Mouse (Mus musculus) intestine, embryonic 14.5 days (tissue): Measurements from ENCODE around the gene Lmbrd1. TPM values are rescaled to one million over a fixed set of nuclear protein-coding genes. Genes with fewer than 3 reads are reported as not detected.
"Not testable (repeated sequence)": the region's sequence is repeated elsewhere in the genome, so short reads cannot be mapped to it uniquely, and the experiment has no call there.

ENCODE experiments used
- ATAC-seq: fragments of 200-750 bp; cut with Nextera tagmentation; replicated peaks from 2 replicates; pipeline ENCODE4 v1.8.0; 2017; ENCODE audit warnings: low read depth, moderate number of reproducible peaks, moderate TSS enrichment, moderate library complexity; ENCODE audit not compliant: low FRiP score, low TSS enrichment
- DNase-seq: peaks from one replicate; pipeline ENCODE4 v3.0.0-alpha.2; 2018; ENCODE audit warnings: low spot score
- H3K27ac ChIP-seq: fragments of 300-500 bp; sonication (generic); 2 replicates; pipeline ENCODE4 v1.5.1; 2014; ENCODE audit warnings: low read depth, mild to moderate bottlenecking, control low read depth
- H3K27me3 ChIP-seq: fragments of 300-500 bp; sonication (generic); replicated peaks from 2 replicates; pipeline ENCODE4 v1.6.1; 2014; ENCODE audit warnings: low read length, control low read depth; ENCODE audit not compliant: control insufficient read depth, insufficient read depth
- H3K36me3 ChIP-seq: fragments of 300-500 bp; sonication (generic); 2 replicates; pipeline ENCODE4 v1.6.1; 2014; ENCODE audit warnings: low read length, control low read depth; ENCODE audit not compliant: control insufficient read depth, insufficient read depth
- H3K4me1 ChIP-seq: fragments of 300-500 bp; sonication (generic); replicated peaks from 2 replicates; pipeline ENCODE4 v1.6.1; 2014; ENCODE audit warnings: low read length, control low read depth, mixed read lengths; ENCODE audit not compliant: control insufficient read depth, insufficient read depth
- H3K4me2 ChIP-seq: fragments of 300-500 bp; sonication (generic); 2 replicates; pipeline ENCODE4 v1.6.1; 2014; ENCODE audit warnings: low read length
- H3K4me3 ChIP-seq: fragments of 300-500 bp; sonication (generic); 2 replicates; pipeline ENCODE4 v1.5.1; 2014; ENCODE audit warnings: low read depth, low read length, control low read depth, mixed read lengths
- H3K9ac ChIP-seq: fragments of 300-500 bp; sonication (generic); 2 replicates; pipeline ENCODE4 v1.6.1; 2014; ENCODE audit warnings: mild to moderate bottlenecking, low read length
- H3K9me3 ChIP-seq: fragments of 300-500 bp; sonication (generic); 2 replicates; pipeline ENCODE4 v1.6.1; 2016; ENCODE audit warnings: low read length, control low read depth; ENCODE audit not compliant: control insufficient read depth
- WGBS: fragments of 180-500 bp; shearing (Covaris S2); extraction: QIAGEN DNeasy Blood & Tissue Kit; methylation state at CpG from one replicate; pipeline ENCODE4 v1.1.7; 2014; 5-methylcytosine and 5-hydroxymethylcytosine counted together
- polyA plus RNA-seq: library from polyadenylated mRNA; unstranded; fragments of >200 nt; fragmentation: Nextera tagmentation; extraction: Ambion mirVana; gene quantifications from 2 replicates; pipeline ENCODE4 v1.2.1, GENCODE M21; 2014

Lmbrd1 gene
- polyA plus RNA-seq, 1 experiment from 2014 or later: 31.3 TPM

GRCm38 (mm10) chr1:24793168-24793567, 114.7 kb downstream of the Lmbrd1 start:
- Histone ChIP-seq H3K27ac (no peak overlapping the region), H3K9me3 (no peaks in the 10 kb centered on the region), H3K27me3 (no peaks in the 10 kb centered on the region), H3K9ac (no peak overlapping the region), H3K36me3 (no peaks in the 10 kb centered on the region), H3K4me1 (no peaks in the 10 kb centered on the region), H3K4me3 (no peak overlapping the region), H3K4me2 (no peak overlapping the region)
- DNase-seq (no peak), ATAC-seq (no peak)
- whole genome bisulfite sequencing: 91% methylated on average over 6 of the region's 6 CpGs

- not testable (repeated sequence) for H3K4me3 ChIP-seq, DNase-seq, H3K4me2 ChIP-seq, ATAC-seq, H3K9ac ChIP-seq, H3K4me1 ChIP-seq, H3K36me3 ChIP-seq, H3K27ac ChIP-seq, H3K9me3 ChIP-seq, H3K27me3 ChIP-seq
- WGBS: 96% methylated on average over 21 of the region's 21 CpGs
Measured at GRCm38 (mm10) chr1:24807971-24808370, 129.5 kb downstream of the Lmbrd1 start.

Other genes starting within 250 kb of the Lmbrd1 start
- gene Col19a1, start 91.2 kb upstream of the Lmbrd1 start, polyA plus RNA-seq: 0.73 and 0.74 TPM in 2 replicates